Mouse (Mus musculus) embryonic facial prominence, embryonic 15.5 days (tissue): Measurements from ENCODE around the gene Serbp1. TPM values are rescaled to one million over a fixed set of nuclear protein-coding genes. Genes with fewer than 3 reads are reported as not detected.
"Not testable (repeated sequence)": the region's sequence is repeated elsewhere in the genome, so short reads cannot be mapped to it uniquely, and the experiment has no call there.

Experiments
- ATAC-seq: fragments of 200-750 bp; cut with Nextera tagmentation; 2 replicates; pipeline ENCODE4 v1.8.0; 2017; ENCODE audit warnings: low read depth, moderate TSS enrichment; ENCODE audit not compliant: insufficient number of reproducible peaks, low FRiP score, low TSS enrichment
- H3K27ac ChIP-seq: fragments of 300-500 bp; sonication (generic); replicated peaks from 2 replicates; pipeline ENCODE4 v1.5.1; 2015; ENCODE audit warnings: mild to moderate bottlenecking, inconsistent platforms
- H3K27me3 ChIP-seq: fragments of 300-500 bp; sonication (generic); 2 replicates; pipeline ENCODE4 v1.6.1; 2015; ENCODE audit warnings: inconsistent platforms
- H3K36me3 ChIP-seq: fragments of 300-500 bp; sonication (generic); 2 replicates; pipeline ENCODE4 v1.6.1; 2015; ENCODE audit warnings: mild to moderate bottlenecking, inconsistent platforms
- H3K4me1 ChIP-seq: fragments of 300-500 bp; sonication (generic); 2 replicates; pipeline ENCODE4 v1.6.1; 2015; ENCODE audit warnings: inconsistent platforms
- H3K4me2 ChIP-seq: fragments of 300-500 bp; sonication (generic); replicated peaks from 2 replicates; pipeline ENCODE4 v1.6.1; 2015; ENCODE audit warnings: mild to moderate bottlenecking, inconsistent platforms
- H3K4me3 ChIP-seq: fragments of 300-500 bp; sonication (generic); replicated peaks from 2 replicates; pipeline ENCODE4 v1.5.1; 2015; ENCODE audit warnings: mild to moderate bottlenecking, inconsistent platforms
- H3K9ac ChIP-seq: fragments of 300-500 bp; sonication (generic); 2 replicates; pipeline ENCODE4 v1.6.1; 2015; ENCODE audit warnings: inconsistent platforms
- H3K9me3 ChIP-seq: fragments of 300-500 bp; sonication (generic); replicated peaks from 2 replicates; pipeline ENCODE4 v1.6.1; 2016; ENCODE audit warnings: inconsistent platforms
- WGBS: fragments of 180-500 bp; shearing (Covaris S2); methylation state at CpG from one replicate; pipeline ENCODE4 v1.1.7; 2015; 5-methylcytosine and 5-hydroxymethylcytosine counted together
- polyA plus RNA-seq: library from polyadenylated mRNA; unstranded; fragments of >200 nt; fragmentation: Nextera tagmentation; extraction: Ambion mirVana; gene quantifications from 2 replicates; pipeline ENCODE4 v1.2.1, GENCODE M21; 2015

Serbp1 gene
- polyA plus RNA-seq, 1 experiment from 2014 or later, result 399 TPM

DNA sequence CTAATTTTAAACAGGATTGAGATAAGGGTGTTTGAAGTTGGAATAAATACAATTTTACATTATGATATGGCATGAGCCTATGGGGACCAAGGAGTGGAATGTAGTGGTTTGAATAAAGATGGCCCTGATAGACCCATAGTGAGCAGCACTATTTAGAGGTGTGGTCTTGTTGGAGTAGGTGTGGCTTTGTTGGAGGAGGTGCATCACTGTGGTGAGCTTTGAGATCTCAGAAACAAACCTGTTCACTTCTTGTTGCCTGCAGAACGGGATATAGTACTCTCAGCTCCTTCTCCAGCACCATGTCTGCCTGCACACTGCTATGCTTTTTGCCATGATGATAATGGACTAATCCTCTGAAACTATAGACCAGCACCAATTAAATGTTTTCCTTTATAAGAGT is 20.1 kb upstream of the Serbp1 start:
- no peaks in the 10 kb centered on the region for H3K4me1 ChIP-seq
- no peak overlapping the region for H3K27ac ChIP-seq
- H3K9me3 ChIP-seq, result no peaks in the 10 kb centered on the region
- no peaks in the 10 kb centered on the region for H3K36me3 ChIP-seq
- no peak overlapping the region for H3K9ac ChIP-seq
- no peak overlapping the region for H3K4me3 ChIP-seq
- ATAC-seq, result no peak
- H3K27me3 ChIP-seq, result no peaks in the 10 kb centered on the region
- no peak overlapping the region for H3K4me2 ChIP-seq
- 93% methylated on average over 1 of the region's 1 CpGs for WGBS

DNA sequence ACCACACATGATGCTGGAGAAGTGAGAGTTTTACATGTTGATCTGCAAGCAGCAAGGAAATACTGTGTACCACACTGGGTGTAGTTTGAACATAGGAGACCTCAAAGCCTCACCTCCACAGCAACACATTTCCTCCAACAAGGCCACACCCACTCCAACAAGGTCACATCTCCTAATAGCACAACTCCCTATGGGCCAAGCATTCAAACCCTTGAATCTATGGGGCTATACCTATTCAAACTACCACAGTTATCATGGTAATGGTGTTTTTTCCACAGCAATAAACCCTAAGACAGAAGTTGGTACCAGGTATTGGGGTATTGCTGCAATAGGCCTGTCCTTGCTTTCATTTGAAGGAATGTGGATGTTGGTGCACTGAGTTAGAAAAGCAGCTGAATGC is 19.4 kb upstream of the Serbp1 start:
- Histone ChIP-seq H3K9ac (no peak overlapping the region), H3K36me3 (no peaks in the 10 kb centered on the region), H3K9me3 (no peaks in the 10 kb centered on the region), H3K4me2 (no peak overlapping the region), H3K4me3 (no peak overlapping the region), H3K27me3 (no peaks in the 10 kb centered on the region), H3K27ac (no peak overlapping the region), H3K4me1 (no peaks in the 10 kb centered on the region)
- no peak for ATAC-seq

DNA sequence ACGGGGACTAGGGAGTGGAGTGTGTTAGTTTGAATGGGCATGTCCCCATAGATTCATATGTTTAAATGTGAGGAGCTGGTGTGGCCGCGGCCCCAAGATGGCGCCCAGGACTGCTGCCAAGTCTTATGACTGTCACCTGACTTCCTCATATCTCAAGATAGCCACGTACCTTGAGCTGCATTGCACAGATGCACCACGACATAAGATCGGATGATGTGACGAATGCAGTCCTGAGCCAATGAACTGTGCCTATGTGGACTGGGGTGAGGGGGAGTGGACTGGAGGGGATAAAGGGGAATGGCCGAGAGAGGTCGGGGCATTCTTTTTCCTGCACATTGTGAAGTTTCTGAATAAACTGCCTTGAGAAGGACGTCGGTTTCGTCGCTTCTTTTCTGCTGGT is 18.0 kb upstream of the Serbp1 start:
- H3K27me3 ChIP-seq, result not testable (repeated sequence)
- WGBS, result 90% methylated on average over 14 of the region's 14 CpGs

DNA sequence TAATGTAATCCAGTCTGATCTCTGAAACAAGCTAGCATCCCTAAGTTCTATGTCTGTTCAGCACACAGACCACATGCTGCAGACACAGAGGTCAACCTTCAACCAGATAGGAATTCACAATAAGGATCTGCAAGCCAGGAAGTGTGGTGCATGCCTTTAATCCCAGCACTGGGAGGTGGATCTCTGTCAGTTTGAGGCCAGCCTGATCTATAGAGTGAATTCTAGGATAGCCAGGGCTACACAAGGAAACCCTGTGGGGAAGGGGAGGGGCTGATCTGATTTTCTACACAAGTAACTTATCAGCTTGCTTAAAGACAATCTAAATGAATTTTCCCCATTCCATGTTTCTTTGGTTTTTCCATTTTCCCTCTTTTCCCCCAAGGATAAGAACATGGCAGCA is 17.2 kb upstream of the Serbp1 start:
- Histone ChIP-seq H3K9me3 (no peaks in the 10 kb centered on the region), H3K4me1 (peaks cover 1% of the 10 kb centered on the region; the same call in 1 of the 2 replicates)
- no peak for ATAC-seq

More for the DNA sequence above, 18.0 kb upstream of the Serbp1 start:
- not testable (repeated sequence) for H3K9ac ChIP-seq, H3K36me3 ChIP-seq, H3K4me3 ChIP-seq, H3K4me1 ChIP-seq, ATAC-seq, H3K27ac ChIP-seq, H3K4me2 ChIP-seq, H3K9me3 ChIP-seq

DNA sequence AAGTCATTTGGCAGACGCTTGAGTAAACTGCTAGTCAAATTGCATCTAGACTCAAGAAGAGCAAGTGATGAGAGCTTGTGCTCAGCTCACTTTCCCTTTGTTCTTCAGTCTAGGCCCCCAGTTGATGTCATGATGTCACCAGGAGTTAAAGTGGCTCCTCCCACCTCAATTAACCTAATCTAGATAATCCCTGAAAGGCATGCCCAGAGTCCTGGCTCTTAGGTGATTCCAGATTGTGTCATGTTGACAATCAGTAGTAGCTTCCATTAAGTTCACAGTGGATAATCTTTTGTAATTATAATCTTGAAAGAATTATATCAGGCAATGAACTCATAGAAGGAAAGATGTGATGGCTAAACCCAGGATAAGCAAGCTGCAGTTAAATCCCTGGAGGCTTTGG is 14.9 kb upstream of the Serbp1 start:
- 61% methylated on average over 1 of the region's 1 CpGs for WGBS
- H3K9me3 ChIP-seq, result no peaks in the 10 kb centered on the region
- H3K4me3 ChIP-seq, result no peak overlapping the region
- no peak for ATAC-seq
- H3K27me3 ChIP-seq, result no peaks in the 10 kb centered on the region
- H3K36me3 ChIP-seq, result no peaks in the 10 kb centered on the region
- no peak overlapping the region for H3K4me2 ChIP-seq
- no peak overlapping the region for H3K9ac ChIP-seq
- peaks cover 3% of the 10 kb centered on the region; the same call in 1 of the 2 replicates for H3K4me1 ChIP-seq
- H3K27ac ChIP-seq, result 0 out of 2 replicates have a peak overlapping the region, but pooled peaks have one; percentile 24

More for the DNA sequence above, 17.2 kb upstream of the Serbp1 start:
- no peak overlapping the region for H3K4me2 ChIP-seq
- no peak overlapping the region for H3K9ac ChIP-seq
- no peaks in the 10 kb centered on the region for H3K36me3 ChIP-seq
- H3K4me3 ChIP-seq, result no peak overlapping the region
- no peak overlapping the region for H3K27ac ChIP-seq
- H3K27me3 ChIP-seq, result no peaks in the 10 kb centered on the region

DNA sequence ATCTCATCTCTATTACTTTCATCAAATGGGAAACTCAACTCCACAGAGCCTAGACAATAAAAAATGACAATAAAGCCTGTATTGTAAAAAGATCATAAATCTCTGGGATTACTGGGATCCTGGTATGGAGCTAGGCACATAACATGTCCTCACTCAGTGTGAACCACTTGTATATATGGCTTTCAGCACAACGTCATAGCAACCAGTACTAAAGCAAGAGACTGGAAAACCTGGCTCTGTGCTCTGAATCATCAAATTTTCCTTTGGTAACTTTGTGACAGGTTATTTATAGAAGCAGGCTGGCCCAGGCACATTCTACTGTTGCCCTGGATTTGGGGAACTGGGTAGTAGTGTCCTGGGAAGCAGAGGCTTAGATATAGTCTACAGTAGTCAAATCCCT is 14.5 kb upstream of the Serbp1 start:
- Histone ChIP-seq H3K27me3 (no peaks in the 10 kb centered on the region), H3K9me3 (no peaks in the 10 kb centered on the region), H3K9ac (no peak overlapping the region), H3K36me3 (no peaks in the 10 kb centered on the region), H3K27ac (0 out of 2 replicates have a peak overlapping the region, but pooled peaks have one; percentile 24), H3K4me1 (peaks cover 6% of the 10 kb centered on the region), H3K4me3 (no peak overlapping the region), H3K4me2 (no peak overlapping the region)
- peak; percentile 60; the same call in 1 of the 2 replicates for ATAC-seq
- 48% methylated on average over 1 of the region's 1 CpGs for whole genome bisulfite sequencing

DNA sequence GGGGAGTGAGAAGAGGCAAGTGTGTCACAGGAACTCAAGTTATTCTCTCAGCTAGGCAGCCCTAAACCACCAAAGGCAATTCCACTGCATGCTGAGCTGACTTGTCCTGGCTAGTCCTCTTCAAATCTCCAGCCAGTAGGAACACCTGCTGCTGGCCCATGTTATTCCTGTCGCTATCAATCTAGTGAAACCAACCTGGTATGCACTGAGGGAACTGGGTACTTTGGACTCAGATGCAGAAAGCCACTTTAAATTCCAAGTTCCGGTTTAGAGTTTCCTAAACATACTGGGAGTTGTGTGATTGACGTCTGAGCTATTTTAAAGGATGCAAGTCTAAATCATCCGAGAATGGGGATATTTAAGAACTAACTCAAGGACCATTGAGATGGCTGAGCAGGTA is 11.7 kb upstream of the Serbp1 start:
- no peak for ATAC-seq
- peaks cover 14% of the 10 kb centered on the region for H3K4me1 ChIP-seq
- H3K9me3 ChIP-seq, result no peaks in the 10 kb centered on the region
- no peak overlapping the region for H3K9ac ChIP-seq
- no peak overlapping the region for H3K27ac ChIP-seq
- no peak overlapping the region for H3K4me2 ChIP-seq
- peaks cover 3% of the 10 kb centered on the region; the same call in 1 of the 2 replicates for H3K27me3 ChIP-seq
- no peaks in the 10 kb centered on the region for H3K36me3 ChIP-seq
- 42% methylated on average over 4 of the region's 4 CpGs for WGBS
- H3K4me3 ChIP-seq, result no peak overlapping the region

DNA sequence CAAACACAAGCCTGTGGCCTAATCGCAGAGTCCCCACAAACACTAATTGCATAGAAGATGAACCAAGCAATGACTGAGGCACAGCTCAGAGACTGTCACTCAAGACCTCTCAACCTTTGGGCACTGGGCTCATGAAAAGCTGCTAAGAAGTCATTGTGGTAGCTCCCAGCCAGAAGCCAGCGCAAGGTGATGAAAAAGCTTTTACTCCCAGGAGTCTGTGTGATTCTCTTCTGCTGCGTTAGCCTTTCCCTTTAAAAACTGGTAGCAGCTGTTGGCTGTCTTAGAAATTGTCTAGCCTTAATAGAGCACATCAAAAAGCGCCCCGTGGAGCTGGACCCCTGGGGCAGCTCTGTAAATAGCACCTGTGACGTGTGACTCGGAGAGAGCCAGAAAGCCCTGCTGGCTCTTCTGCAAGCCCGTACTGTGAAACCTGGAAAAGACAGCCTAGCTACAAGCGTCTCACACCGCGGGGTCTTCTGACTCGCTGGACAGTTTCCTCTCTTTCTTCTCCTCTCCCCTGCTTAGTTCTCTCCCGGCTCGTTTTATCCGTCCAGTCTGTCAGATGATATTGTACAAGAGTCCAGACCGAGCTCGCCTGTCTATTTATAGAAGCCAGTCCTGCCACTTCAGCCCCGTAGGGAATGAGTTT is 9.4 kb upstream of the Serbp1 start:
- H3K27me3 ChIP-seq, result peaks cover 3% of the 10 kb centered on the region; the same call in 1 of the 2 replicates
- 10% methylated on average over 18 of the region's 18 CpGs for WGBS
- peak overlapping the region; percentile 18; the same call in 1 of the 2 replicates for H3K27ac ChIP-seq
- peak overlapping the region; percentile 5; the same call in 1 of the 2 replicates for H3K4me3 ChIP-seq
- H3K4me1 ChIP-seq, result peaks cover 14% of the 10 kb centered on the region
- no peaks in the 10 kb centered on the region for H3K36me3 ChIP-seq
- 0 out of 2 replicates have a peak, but pooled peaks have one; percentile 51 for ATAC-seq
- H3K9me3 ChIP-seq, result no peaks in the 10 kb centered on the region
- peak overlapping the region; percentile 35 for H3K4me2 ChIP-seq
- no peak overlapping the region for H3K9ac ChIP-seq

DNA sequence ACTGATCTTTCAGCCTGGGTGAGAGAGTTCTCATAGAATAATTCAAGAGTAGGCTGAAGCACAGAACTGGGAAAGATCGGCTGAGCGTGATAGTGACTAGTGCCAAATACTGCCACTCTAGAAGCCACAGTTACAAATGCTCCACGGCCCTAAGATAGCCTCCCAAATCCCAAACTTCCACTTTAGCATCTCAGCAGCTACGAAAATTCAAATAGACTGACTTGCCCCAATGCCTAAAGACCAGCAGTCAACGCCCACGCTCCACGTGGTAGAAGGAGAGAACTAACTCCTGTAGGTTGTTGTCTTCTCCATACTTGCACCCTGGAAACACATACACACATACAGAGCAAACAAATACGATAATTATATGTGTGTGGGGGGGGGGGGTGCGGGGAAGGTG is 8.5 kb upstream of the Serbp1 start:
- Histone ChIP-seq H3K27ac (peak overlapping the region; percentile 69; the same call in 1 of the 2 replicates), H3K9me3 (no peaks in the 10 kb centered on the region), H3K27me3 (peaks cover 3% of the 10 kb centered on the region; the same call in 1 of the 2 replicates), H3K36me3 (no peaks in the 10 kb centered on the region), H3K9ac (no peak overlapping the region), H3K4me3 (no peak overlapping the region), H3K4me1 (peaks cover 14% of the 10 kb centered on the region), H3K4me2 (peak overlapping the region; percentile 21; the same call in 1 of the 2 replicates)
- 40% methylated on average over 9 of the region's 9 CpGs for WGBS
- ATAC-seq, result no peak

DNA sequence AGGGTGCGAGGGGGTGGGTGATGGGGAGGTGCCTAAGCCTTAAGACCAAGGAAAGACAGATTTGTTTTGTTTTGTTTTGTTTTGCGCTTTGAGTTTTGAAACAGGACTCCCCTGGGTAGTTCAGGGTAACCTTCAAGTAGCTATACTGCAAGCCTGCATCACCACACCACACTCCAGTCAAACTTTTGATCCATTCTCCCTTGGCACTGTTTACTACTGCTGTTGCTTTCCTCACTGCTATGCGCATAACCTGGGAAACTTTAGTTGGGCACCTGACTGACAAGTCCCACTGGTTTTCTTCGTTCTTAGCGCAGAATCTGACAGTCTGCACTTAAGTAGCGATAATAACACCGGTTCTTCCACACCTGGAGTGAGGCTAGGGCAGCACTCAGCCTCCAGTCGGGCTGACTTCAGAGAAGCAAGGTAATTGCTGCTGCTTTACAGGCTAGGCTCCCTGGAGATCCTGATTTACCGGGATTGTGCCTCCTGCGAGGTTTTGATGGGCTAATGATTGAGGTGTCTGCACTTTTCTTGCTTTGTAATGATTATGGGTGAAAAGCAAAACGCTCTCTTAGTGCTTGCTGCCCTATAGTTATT is 8.0 kb upstream of the Serbp1 start:
- no peak overlapping the region for H3K4me3 ChIP-seq
- 0 out of 2 replicates have a peak overlapping the region, but pooled peaks have one; percentile 21 for H3K4me2 ChIP-seq
- 14% methylated on average over 11 of the region's 11 CpGs for WGBS
- H3K27ac ChIP-seq, result peak overlapping the region; percentile 69
- no peaks in the 10 kb centered on the region for H3K9me3 ChIP-seq
- ATAC-seq, result peak; percentile 63; the same call in 1 of the 2 replicates
- H3K4me1 ChIP-seq, result peaks cover 14% of the 10 kb centered on the region
- no peak overlapping the region for H3K9ac ChIP-seq
- H3K36me3 ChIP-seq, result no peaks in the 10 kb centered on the region
- H3K27me3 ChIP-seq, result peaks cover 3% of the 10 kb centered on the region; the same call in 1 of the 2 replicates

DNA sequence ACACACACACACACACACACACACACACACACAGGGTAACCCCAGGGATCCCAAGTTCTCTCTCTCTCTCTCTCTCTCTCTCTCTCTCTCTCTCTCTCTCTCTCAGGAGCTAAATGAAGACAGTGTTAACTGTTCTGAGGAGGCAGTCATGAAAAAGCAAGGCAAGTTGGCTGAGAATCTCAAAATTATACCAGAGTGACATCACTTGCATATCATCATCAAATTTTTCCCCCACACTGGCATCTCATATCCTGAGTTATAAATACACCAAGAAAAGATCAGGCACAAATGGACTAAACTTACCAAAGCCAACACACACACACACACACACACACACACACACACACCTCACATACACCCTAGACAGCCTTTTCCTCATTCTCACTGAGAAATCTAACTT is 7.0 kb upstream of the Serbp1 start:
- no peak for ATAC-seq

More for the DNA sequence above, 7.0 kb upstream of the Serbp1 start:
- H3K36me3 ChIP-seq, result no peaks in the 10 kb centered on the region
- no peak overlapping the region for H3K4me2 ChIP-seq
- H3K9ac ChIP-seq, result no peak overlapping the region
- no peak overlapping the region for H3K4me3 ChIP-seq
- no peak overlapping the region for H3K27ac ChIP-seq
- H3K9me3 ChIP-seq, result no peaks in the 10 kb centered on the region
- H3K27me3 ChIP-seq, result peaks cover 3% of the 10 kb centered on the region; the same call in 1 of the 2 replicates
- peaks cover 10% of the 10 kb centered on the region; the same call in 1 of the 2 replicates for H3K4me1 ChIP-seq
